Mouse (Mus musculus) CD4-positive, CD25-positive, alpha-beta regulatory T cell (primary cell): ENCODE data around the gene Cyp20a1. TPM values are rescaled to one million over a fixed set of nuclear protein-coding genes. Genes with fewer than 3 reads are reported as not detected.

ENCODE experiments used
- polyA plus RNA-seq: library from polyadenylated mRNA; unstranded; fragments of 100-300 nt; shearing (Covaris generic); gene quantifications from one replicate; pipeline ENCODE4 v1.2.1, GENCODE M21; 2017

Gene Cyp20a1
- 14.2 TPM for polyA plus RNA-seq

DNA sequence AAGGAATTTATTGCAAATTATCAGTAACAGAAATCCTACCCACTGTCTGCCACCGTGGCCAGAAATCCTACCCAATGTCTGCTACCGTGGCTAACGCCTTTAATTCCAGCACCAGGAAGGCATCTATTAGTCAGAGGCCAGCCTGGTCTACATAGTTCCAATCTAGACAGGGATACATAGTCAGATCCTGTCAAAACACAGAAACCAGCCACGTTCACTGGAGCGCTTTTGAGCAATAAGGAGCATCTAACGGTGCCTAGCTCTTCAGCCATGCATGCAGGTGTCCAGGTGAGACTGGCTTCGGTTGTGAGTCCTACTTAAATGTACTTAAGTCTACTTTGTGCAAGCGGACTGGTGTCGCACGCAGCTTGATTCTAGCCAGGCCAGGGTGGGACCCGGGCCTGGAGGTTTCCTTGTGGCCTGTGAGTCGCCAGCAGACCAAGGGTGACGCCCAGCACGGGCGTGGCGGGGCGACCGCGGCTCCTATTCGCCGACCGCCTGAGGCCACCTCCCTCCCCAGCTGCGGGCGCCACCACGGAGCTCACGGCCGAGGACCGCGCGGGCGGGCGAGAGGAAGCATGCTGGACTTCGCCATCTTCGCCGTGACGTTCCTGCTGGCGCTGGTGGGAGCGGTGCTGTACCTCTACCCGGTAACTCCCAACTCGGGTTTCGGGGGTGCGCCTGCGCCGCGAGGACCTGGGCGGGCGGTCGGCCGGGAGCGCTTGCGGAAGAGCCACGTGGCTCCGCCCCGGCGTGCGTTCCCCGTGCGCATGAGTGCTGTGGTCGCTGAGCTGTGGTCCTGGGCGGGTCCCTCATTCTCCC lies at the start of gene Cyp20a1:
TSS of gene Cyp20a1 (plus strand) at position 516 of the 822 bp plus-strand sequence.

DNA sequence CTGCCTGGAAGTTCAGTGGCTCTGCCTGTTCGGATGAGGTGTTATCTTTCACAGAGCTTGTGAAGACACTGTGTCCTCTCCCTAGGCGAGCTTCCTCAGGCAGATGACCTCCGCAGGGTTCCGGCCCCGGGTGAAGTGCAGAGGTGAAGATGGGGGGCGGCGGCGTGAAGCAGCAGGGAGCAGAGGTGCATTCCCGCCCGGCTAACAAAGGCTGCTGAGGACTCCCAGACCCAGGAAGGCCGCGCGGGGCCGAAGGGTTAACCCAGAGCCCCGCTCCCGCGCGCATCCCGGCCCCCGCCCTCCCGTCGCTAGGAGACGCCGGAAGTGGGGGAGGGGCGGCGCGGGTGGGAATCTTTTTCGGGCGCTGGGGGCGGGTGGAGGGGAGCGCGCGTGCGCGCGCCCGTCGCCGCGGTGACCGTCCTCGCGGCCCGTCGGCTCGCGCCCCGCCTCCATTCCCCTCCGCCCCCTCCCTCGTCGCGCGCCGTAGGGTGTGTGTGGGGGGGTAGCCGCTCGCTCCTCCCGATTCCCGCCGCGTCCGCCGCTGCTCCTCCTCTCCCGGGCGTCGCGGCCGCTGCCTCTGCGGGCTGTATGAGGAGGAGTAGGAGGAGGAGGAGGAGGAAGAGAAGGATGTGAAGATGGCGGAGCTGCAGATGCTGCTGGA lies 66.2 kb downstream of the Cyp20a1 start, which contains the start of gene Abi2:
TSS of gene Abi2 (plus strand) at position 452 of the 661 bp plus-strand sequence.

Other genes with a start within 250 kb of the Cyp20a1 start
- 4.8 TPM for gene Carf, start 245.1 kb upstream of the Cyp20a1 start, polyA plus RNA-seq
- gene Wdr12, start 244.7 kb upstream of the Cyp20a1 start, polyA plus RNA-seq, result 39.4 TPM
- 8.8 TPM for gene Nbeal1, start 162.7 kb upstream of the Cyp20a1 start, polyA plus RNA-seq
- gene Abi2, start 66.3 kb downstream of the Cyp20a1 start, polyA plus RNA-seq, result 11.9 TPM
- gene Raph1, start 223.8 kb downstream of the Cyp20a1 start, polyA plus RNA-seq, result 3.1 TPM